Mouse (Mus musculus) ES-E14 (cell line): Measurements from ENCODE around the gene Cd82.

ENCODE experiments used
- MAFK ChIP-seq: IDR thresholded peaks from 2 replicates; pipeline ENCODE4 v1.6.1; 2014; ENCODE audit warnings: mild to moderate bottlenecking, low read depth, low read length, inconsistent platforms; ENCODE audit not compliant: insufficient read depth
- ZNF384 ChIP-seq: IDR thresholded peaks from 2 replicates; pipeline ENCODE4 v1.6.1; 2012; ENCODE audit warnings: low read depth, low read length, inconsistent platforms

- TF ChIP-seq ZNF384 (no peak), MAFK (no peak)
These were observed 11.0 kb upstream of the Cd82 start for GRCm38 (mm10) chr2:93473915-93474314.
